Mouse (Mus musculus) left cerebral cortex, postnatal 14 days (tissue): ENCODE measurements around the gene Cand1. TPM values are rescaled to one million over a fixed set of nuclear protein-coding genes. Genes with fewer than 3 reads are reported as not detected.

ENCODE experiments used
- DNase-seq, 2 experiments: peaks; one replicate each; pipeline ENCODE4 v3.0.0; 2021 to 2022; ENCODE audit warnings: low spot score in 2 of 2, mixed read lengths in 1 of 2
- intact Hi-C: fragments of 180-260 bp; cut with DNase I; formaldehyde crosslinking; loops from one replicate; pipeline ENCODE4 v1.15.1; 2025
- long read RNA-seq, 2 experiments: library from polyadenylated mRNA; stranded (forward); transcript quantifications; one replicate each; pipeline ENCODE4 v2.0.0; 2021
- total RNA-seq, 2 experiments: library from RNA; stranded (reverse); gene quantifications; 2 replicates each; pipeline ENCODE4 v1.2.3; 2021

The Cand1 gene
- 100 to 1,000 TPM; 140 to 147 TPM for total RNA-seq
- long read RNA-seq, experiment 1, full-length matches to known transcripts, result 67 of 94 reads
- long read RNA-seq, experiment 1, partial matches to known transcripts, result 17 of 94 reads
- long read RNA-seq, experiment 1, other reads (novel, unspliced or antisense), result 10 of 94 reads
- long read RNA-seq, experiment 2, full-length matches to known transcripts, result 55 of 74 reads
- long read RNA-seq, experiment 2, partial matches to known transcripts, result 14 of 74 reads
- long read RNA-seq, experiment 2, other reads (novel, unspliced or antisense), result 5 of 74 reads

DNA sequence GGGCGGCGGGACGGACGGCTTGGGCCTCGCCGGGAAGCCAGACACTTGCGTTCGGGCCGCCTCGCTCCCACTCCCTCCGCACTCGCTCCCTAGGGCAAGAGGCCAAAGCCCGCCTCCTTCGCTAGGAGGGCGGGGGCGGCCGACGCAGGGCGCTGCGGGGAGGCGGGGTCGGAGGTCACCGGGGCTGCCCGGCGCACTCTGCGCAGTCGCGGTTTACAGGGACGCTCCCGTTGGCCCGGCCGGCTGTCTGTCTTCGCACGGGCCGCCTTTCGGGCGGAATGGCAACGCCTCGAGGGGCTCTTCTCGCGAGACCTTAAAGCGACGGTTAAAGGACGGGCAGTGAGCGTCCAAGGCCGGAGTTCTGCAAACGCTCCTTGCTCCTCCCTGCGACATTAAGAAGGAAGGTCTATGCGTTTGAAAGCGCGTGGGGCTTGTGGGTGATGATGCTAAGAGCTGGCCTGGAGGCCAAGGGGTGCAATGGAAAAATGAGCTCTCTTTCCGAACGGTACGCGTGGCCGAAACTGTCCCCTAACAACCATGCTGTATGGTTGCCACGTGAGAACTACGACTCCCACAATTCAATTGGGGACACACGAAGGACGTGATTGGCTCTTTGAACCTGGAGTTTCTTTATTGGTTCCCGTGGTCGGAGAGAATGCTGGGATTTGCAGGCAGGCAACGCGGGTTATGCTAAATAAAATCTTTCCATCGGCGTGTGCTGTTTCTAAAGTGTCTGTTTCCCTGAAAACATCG, at the start of gene Cand1:
Gene Cand1 (minus strand): TSS at position 87 of the 753 bp plus-strand sequence.
- intact Hi-C loops, result loop anchor here (10.0 kb wide), 1 partner anchor 395 kb away; no protein-coding TSS in a partner anchor
- DNase-seq, result peak; percentile 99 to 100

DNA sequence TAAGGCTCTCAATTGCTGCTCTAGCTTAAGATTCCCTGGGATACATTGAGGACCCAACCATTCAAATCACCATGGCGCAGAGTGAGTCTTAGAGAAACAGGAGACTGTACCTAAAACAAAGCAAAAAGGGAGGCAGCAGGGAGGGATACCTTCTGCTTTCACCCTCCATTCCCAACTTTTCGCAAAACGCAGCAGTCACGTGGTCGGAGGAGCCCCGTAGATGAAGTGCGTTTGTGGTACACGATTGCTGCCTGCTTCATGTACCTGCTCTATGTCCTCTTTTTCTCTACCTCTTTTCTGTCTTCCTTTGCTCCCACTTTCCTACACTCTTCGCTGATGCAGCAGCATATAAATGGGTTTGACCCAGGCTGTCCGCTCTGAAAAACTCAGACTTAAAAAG, 39.0 kb upstream of the Cand1 start:
- intact Hi-C loops, result no loop called here
- DNase-seq, result no peak

DNA sequence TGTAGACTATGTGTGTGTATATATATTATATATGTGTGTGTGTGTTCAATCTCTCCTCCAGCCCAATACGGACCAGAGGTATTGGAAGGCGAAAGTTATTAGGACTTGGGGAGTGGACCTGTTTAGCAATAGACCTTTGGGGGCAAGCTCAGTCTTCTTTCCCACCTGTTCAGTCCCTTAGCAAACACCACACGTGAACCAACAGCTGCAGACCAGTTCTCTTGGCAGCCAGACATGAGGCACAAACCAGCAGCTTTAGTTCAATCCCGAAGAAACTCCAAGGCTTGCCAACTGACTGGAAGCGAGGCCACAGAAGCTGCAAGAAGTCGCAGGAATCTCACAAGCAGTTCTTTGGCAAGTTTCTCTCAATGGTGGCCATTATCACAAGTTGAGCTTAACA, 34.5 kb upstream of the Cand1 start:
- no peak for DNase-seq
- intact Hi-C loops, result no loop called here

DNA sequence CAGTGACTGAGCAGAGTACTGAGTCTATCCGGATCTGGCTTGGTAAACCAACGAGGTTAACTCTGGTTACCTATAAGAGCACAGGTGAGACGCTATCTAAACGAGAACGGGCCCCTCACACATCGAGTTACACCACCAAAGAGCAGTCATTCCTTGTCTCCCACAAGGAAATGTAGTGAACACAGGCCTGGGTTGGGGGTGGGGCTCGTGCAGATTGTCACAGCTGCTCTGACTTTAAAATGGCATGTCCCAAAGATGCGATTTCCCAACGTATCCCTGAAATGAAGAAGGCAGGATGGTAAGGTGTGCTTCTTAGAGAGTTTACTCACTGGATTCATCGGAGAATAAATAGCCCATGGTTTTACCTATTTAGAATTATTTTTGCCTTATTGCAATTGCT, 32.7 kb upstream of the Cand1 start:
- no peak for DNase-seq
- intact Hi-C loops, result no loop called here

GRCm38 (mm10) chr10:119272005-119272404, 32.1 kb upstream of the Cand1 start:
- intact Hi-C loops, result no loop called here
- peak; percentile 19 to 37 for DNase-seq

DNA sequence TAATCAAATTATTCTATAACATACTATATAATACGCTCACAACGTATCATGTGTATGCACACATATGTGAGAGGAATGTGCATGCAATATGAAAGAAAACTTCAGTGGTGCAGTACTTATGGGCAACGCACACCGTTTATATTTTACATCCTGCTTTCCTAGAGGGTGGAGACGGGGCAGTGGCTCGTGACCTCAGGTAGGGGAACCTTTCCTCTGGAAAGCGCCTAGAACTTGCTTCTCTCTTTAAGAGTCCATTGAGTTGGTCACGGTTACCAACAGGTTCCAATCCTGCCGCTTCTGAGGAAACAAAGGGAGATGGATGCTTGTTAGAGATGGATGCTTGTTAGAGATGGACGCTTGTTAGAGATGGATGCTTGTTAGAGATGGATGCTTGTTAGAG, 31.2 kb upstream of the Cand1 start:
- intact Hi-C loops, result no loop called here
- no peak for DNase-seq

DNA sequence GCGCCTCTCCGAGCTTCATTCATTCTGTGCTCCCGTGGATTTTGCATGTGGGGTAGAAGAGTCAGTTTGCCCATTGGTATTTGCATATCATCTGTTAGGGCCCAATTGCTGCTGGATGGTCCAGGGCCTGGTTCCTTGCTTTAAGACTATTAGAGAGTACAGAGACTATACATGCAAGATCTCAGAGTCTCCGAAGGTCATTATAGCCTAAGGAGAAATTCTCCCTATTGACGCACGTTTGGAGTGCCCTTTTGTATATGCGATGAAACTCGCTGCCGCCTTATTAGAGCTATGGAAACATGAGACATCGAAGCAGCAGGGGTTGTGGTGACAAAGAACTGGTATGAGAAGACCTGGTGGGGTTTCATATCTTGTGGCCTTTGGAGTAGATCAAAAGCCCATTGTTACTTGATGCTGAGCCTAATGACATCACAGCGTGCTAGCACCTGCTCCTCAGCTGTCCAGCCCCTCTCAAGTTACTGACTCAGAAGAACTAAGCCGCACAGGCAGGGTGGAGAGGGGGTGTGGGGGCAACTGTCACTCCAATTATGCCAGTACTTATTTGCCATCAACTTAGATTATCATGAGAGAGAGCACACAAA, 30.6 kb upstream of the Cand1 start:
- DNase-seq, result no peak
- intact Hi-C loops, result no loop called here

DNA sequence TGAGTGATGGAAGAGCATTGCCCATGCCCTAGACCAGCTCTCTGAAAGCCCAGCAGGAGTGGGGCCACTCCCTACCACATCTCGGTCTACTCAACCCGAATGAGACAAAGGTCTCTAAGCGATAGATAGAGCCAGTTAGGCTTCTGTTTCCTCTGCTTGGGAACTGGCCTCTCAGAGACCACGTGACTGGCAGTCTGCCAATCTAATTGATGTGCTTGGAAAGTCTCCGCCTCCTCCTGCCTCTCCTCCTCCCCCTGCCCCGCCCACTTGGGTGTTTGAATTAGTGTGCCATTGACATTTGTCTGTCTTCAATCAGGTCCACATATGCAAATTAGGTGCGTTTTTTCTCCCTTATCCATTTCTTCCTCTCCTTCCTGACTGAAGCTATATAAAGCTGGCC, 24.9 kb upstream of the Cand1 start:
- intact Hi-C loops, result no loop called here
- peak in 1 of 2 experiments; percentile 16 for DNase-seq

DNA sequence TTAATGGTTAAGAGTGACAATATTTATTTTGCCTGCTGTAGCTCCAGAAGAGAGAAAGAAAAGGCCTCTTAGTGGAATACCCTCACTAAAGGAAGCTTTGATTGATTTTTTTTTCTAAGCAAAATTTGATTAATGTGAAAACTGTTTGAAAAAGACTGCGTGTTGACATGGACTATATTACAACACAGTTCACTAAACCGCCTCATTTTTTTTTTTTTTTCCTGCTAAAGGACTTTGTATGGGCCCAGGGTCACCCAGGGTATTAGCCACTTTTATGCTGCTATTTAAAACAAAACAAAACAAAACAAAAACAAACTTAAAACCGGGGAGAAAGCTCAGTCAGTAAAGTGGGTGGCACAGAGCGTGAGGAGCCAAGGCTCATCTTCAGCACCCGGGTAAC, 23.0 kb upstream of the Cand1 start:
- intact Hi-C loops, result no loop called here
- no peak for DNase-seq

DNA sequence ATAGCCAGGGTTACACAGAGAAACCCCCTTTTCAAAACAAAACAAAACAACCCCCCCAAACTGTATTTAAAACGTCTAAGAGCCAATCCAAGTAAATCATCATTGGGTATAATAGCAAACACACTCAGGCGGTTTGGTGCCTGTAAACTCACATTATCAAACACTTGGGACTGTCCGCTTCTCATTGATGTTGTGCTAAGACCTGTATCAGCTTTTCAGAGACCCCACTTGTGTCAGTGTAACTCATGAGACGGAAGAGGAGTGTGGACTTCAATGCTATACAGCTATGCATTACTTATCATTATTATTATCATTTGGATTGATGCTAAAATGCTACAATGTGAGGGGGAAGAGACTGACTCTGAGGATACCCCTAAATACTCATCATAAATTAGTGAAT, 18.0 kb upstream of the Cand1 start:
- no peak for DNase-seq
- intact Hi-C loops, result no loop called here

GRCm38 (mm10) chr10:119244146-119244545, 4.3 kb upstream of the Cand1 start:
- intact Hi-C loops, result loop anchor here (10.0 kb wide), 1 partner anchor 391 kb away; no protein-coding TSS in a partner anchor
- peak in 1 of 2 experiments; percentile 12 for DNase-seq

DNA sequence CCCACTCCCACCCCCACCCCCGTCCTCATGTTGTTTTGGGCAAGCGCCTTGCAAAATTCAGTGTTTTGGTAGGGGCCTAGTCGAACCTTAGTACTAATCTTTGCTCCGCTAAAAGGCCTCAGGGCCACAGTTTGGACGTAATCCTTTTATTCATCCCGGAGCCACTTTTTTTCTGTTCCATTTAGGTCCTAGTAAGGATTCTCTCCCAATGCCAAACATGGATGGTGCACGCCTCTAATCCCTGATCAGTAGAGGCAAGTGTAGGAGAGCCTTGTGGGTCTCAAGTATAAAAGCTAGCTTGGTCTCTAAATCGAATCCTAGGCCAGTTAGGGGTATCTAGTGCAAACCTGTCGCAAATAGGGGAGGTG, 851 bp upstream of the Cand1 start:
- intact Hi-C loops, result loop anchor here (10.0 kb wide), 1 partner anchor 394 kb away; no protein-coding TSS in a partner anchor

GRCm38 (mm10) chr10:119239633-119239968, 254 bp downstream of the Cand1 start:
- no peak for DNase-seq
- intact Hi-C loops, result no loop called here

More for the DNA sequence above, 851 bp upstream of the Cand1 start:
- DNase-seq, result no peak

- intact Hi-C loops, result no loop called here
- peak; percentile 14 to 39 for DNase-seq
Observed at GRCm38 (mm10) chr10:119238985-119239631, 747 bp downstream of the Cand1 start.

GRCm38 (mm10) chr10:119231526-119231925, 8.3 kb downstream of the Cand1 start:
- intact Hi-C loops, result no loop called here
- DNase-seq, result no peak

GRCm38 (mm10) chr10:119230703-119231102, 9.2 kb downstream of the Cand1 start:
- intact Hi-C loops, result no loop called here
- DNase-seq, result no peak

DNA sequence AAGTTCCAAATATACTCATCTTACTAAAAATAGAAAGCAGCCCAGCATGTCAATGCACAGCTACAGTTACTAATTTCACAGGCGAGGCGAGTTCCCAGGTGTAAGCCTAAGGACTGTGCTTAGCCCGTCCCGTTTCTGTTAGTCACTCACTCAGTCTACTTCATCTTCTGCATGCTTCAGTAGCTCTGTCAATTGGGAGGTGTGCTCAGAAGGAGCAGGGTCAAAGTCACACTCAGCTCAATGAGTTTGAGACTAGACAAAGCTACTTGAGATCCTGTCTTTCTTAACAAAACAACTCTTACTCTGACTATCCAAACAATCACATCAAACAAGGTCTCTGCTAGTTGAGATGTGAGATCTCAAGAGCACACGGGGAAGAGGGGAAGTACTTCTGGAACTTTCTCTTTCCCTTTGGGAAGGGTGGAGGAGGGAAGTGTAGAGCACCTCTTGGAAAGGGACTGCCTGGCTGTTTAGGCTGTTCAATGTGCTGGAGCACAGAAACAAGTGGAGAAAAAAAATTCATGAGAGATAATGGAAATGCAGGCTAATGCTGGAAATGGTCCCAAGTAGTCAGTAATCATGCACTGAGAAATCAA, 9.7 kb downstream of the Cand1 start:
- DNase-seq, result no peak
- intact Hi-C loops, result no loop called here

DNA sequence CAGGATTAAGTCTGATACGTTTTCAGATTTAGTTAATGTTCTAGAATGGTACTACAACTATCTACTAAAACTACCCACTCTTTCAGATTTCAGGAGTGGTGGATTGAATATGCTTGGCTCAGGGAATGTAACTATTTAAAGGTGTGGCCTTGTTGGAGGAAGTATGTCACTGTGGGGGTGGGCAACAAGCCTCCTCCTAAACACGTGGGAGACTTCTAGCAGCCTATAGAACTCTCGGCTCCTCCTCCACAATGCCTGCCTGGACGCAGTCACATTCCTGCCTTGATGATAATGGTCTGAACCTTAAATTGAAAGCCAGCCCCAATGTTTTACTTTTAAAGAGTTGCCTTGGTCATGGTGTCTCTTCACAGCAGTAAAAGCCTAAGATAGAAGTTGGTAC, 16.2 kb downstream of the Cand1 start:
- intact Hi-C loops, result no loop called here

DNA sequence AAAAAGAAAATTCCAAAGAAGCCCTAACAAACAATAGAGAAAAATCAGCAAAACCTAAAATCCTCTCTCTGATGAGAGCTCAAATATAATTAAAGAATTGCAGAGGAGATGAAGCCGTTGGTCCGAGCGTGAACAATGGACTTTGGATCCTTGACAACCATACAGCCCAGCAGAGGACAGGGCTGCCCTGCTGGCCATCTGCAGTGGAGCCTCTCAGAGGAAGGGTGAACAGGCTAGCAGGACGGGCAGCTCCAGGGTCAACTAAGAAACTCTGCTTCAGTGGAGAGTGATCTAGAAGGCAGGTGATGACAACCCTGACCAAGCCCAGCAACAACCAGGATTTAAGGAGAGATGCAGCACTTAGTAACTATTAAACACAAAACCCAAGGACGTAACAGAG, 18.2 kb downstream of the Cand1 start:
- intact Hi-C loops, result no loop called here
- DNase-seq, result no peak

More for the DNA sequence above, 16.2 kb downstream of the Cand1 start:
- DNase-seq, result peak in 1 of 2 experiments; percentile 14

- intact Hi-C loops, result no loop called here
- DNase-seq, result no peak
Observed at GRCm38 (mm10) chr10:119219415-119219814, 20.4 kb downstream of the Cand1 start.
